ENCODE assay signal across 18 mouse cellular contexts in the genomic region with DNA sequence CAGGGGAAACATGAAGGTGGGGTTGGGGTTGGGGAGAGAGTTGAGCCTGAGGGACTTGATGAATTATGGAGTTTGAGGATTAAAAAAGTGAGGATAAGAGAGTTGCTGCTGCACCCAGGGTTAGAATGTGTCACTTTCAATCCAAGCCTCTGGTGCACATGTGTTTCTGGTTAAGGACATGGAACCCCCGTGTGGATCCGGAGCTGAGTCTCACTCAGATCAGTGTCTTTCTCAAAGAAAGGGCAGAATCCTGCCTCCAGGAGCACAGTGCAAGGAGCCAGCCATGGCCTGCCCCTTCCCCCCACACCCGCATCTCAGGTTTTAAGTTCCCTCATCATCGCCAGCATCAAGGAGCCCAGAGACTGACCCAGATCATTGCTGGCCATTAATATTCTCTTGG.
DNase-seq lines count a peak whose midpoint lies in the region; ATAC-seq lines count a peak whose summit lies in the region.
"Had no signal": no experiment of that assay in that cellular context is flagged by ENCODE, and none has a peak within 500 bp of the region (broad histone marks: within the 10 kb centered on the region; RNA-seq: fewer than 3 reads in every experiment).

No protein-coding gene starts in this region.

- 67% methylated on average over 4 of the region's 4 CpGs for WGBS in midbrain, embryonic 13.5 days
- 57% methylated on average over 4 of the region's 4 CpGs for WGBS in midbrain, embryonic 15.5 days
- 23% methylated on average over 4 of the region's 4 CpGs for WGBS in embryonic facial prominence, embryonic 13.5 days
- 63% methylated on average over 4 of the region's 4 CpGs for WGBS in hindbrain, embryonic 13.5 days
- WGBS in neural tube, embryonic 14.5 days: 55% methylated on average over 4 of the region's 4 CpGs

- H3K9me3 ChIP-seq in midbrain, embryonic 13.5 days: no peaks in the 10 kb centered on the region
- H3K9me3 ChIP-seq in midbrain, embryonic 15.5 days: no peaks in the 10 kb centered on the region
- H3K9me3 ChIP-seq in embryonic facial prominence, embryonic 13.5 days: no peaks in the 10 kb centered on the region
- H3K9me3 ChIP-seq in hindbrain, embryonic 13.5 days: no peaks in the 10 kb centered on the region
- no peaks in the 10 kb centered on the region for H3K9me3 ChIP-seq in neural tube, embryonic 14.5 days (ENCODE audit: control insufficient read depth, low read length)
- H3K9me3 ChIP-seq: G1E; heart, embryonic 15.5 days; limb, embryonic 12.5 days; stomach, embryonic 15.5 days had no signal

- peaks cover 29% of the 10 kb centered on the region for H3K4me1 ChIP-seq in midbrain, embryonic 13.5 days (replicated peaks)
- peaks cover 24% of the 10 kb centered on the region for H3K4me1 ChIP-seq in midbrain, embryonic 15.5 days
- H3K4me1 ChIP-seq in embryonic facial prominence, embryonic 13.5 days: peaks cover 27% of the 10 kb centered on the region
- peaks cover 54% of the 10 kb centered on the region for H3K4me1 ChIP-seq in hindbrain, embryonic 13.5 days (replicated peaks)
- peaks cover 29% of the 10 kb centered on the region for H3K4me1 ChIP-seq in neural tube, embryonic 14.5 days (ENCODE audit: control insufficient read depth, insufficient read depth, low read length)
- H3K4me1 ChIP-seq: heart, embryonic 15.5 days; stomach, embryonic 15.5 days had no signal

- H3K27ac ChIP-seq in midbrain, embryonic 13.5 days: peak overlapping the region; percentile 59; the same call in 1 of the 2 replicates
- no peak overlapping the region for H3K27ac ChIP-seq in midbrain, embryonic 15.5 days
- H3K27ac ChIP-seq in embryonic facial prominence, embryonic 13.5 days: 0 out of 2 replicates have a peak overlapping the region, but pooled peaks have one; percentile 7
- H3K27ac ChIP-seq in hindbrain, embryonic 13.5 days: peak overlapping the region; percentile 78
- H3K27ac ChIP-seq in neural tube, embryonic 14.5 days (ENCODE audit: low read depth, low read length): peak overlapping the region; percentile 66; the same call in 1 of the 2 replicates
- H3K27ac ChIP-seq: heart, embryonic 15.5 days; limb, embryonic 12.5 days; liver, embryonic 14.5 days; stomach, embryonic 15.5 days had no signal

- H3K36me3 ChIP-seq in midbrain, embryonic 13.5 days: no peaks in the 10 kb centered on the region
- H3K36me3 ChIP-seq in midbrain, embryonic 15.5 days (replicated peaks): no peaks in the 10 kb centered on the region
- no peaks in the 10 kb centered on the region for H3K36me3 ChIP-seq in embryonic facial prominence, embryonic 13.5 days
- H3K36me3 ChIP-seq in hindbrain, embryonic 13.5 days: no peaks in the 10 kb centered on the region
- H3K36me3 ChIP-seq in neural tube, embryonic 14.5 days (ENCODE audit: control insufficient read depth, insufficient read depth, low read length): no peaks in the 10 kb centered on the region; the same call in 1 of the 2 replicates
- H3K36me3 ChIP-seq: G1E; heart, embryonic 15.5 days; limb, embryonic 12.5 days; stomach, embryonic 15.5 days had no signal

- no peaks in the 10 kb centered on the region for H3K27me3 ChIP-seq in midbrain, embryonic 13.5 days
- H3K27me3 ChIP-seq in midbrain, embryonic 15.5 days (replicated peaks): no peaks in the 10 kb centered on the region
- no peaks in the 10 kb centered on the region for H3K27me3 ChIP-seq in embryonic facial prominence, embryonic 13.5 days
- no peaks in the 10 kb centered on the region for H3K27me3 ChIP-seq in hindbrain, embryonic 13.5 days
- no peaks in the 10 kb centered on the region for H3K27me3 ChIP-seq in neural tube, embryonic 14.5 days (ENCODE audit: control insufficient read depth, insufficient read depth, low read length)
- H3K27me3 ChIP-seq: heart, embryonic 15.5 days; limb, embryonic 12.5 days; stomach, embryonic 15.5 days had no signal

- H3K4me3 ChIP-seq in midbrain, embryonic 13.5 days (replicated peaks): no peak overlapping the region
- no peak overlapping the region for H3K4me3 ChIP-seq in midbrain, embryonic 15.5 days
- no peak overlapping the region for H3K4me3 ChIP-seq in embryonic facial prominence, embryonic 13.5 days
- H3K4me3 ChIP-seq in hindbrain, embryonic 13.5 days: no peak overlapping the region
- no peak overlapping the region for H3K4me3 ChIP-seq in neural tube, embryonic 14.5 days (ENCODE audit: low read depth, low read length)
- H3K4me3 ChIP-seq: heart, embryonic 15.5 days; limb, embryonic 12.5 days; stomach, embryonic 15.5 days had no signal

- ATAC-seq in midbrain, embryonic 13.5 days: no peak
- ATAC-seq in midbrain, embryonic 15.5 days (replicated peaks): no peak
- no peak for ATAC-seq in embryonic facial prominence, embryonic 13.5 days (ENCODE audit: insufficient number of reproducible peaks, insufficient read depth, low FRiP score, low TSS enrichment, low read depth)
- ATAC-seq in hindbrain, embryonic 13.5 days (ENCODE audit: low FRiP score): no peak
- no peak for ATAC-seq in neural tube, embryonic 14.5 days (ENCODE audit: low read depth)
- ATAC-seq: inflammation-experienced regulatory T-cells, adult 6 months; lung, postnatal 0 days had no signal

- H3K9ac ChIP-seq in midbrain, embryonic 13.5 days (replicated peaks): no peak overlapping the region
- no peak overlapping the region for H3K9ac ChIP-seq in midbrain, embryonic 15.5 days
- no peak overlapping the region for H3K9ac ChIP-seq in embryonic facial prominence, embryonic 13.5 days
- no peak overlapping the region for H3K9ac ChIP-seq in hindbrain, embryonic 13.5 days
- no peak overlapping the region for H3K9ac ChIP-seq in neural tube, embryonic 14.5 days (replicated peaks; ENCODE audit: low read depth, low read length)
- H3K9ac ChIP-seq: heart, embryonic 15.5 days; limb, embryonic 12.5 days; liver, embryonic 14.5 days; stomach, embryonic 15.5 days had no signal

- no peak overlapping the region for H3K4me2 ChIP-seq in midbrain, embryonic 13.5 days (replicated peaks)
- no peak overlapping the region for H3K4me2 ChIP-seq in midbrain, embryonic 15.5 days
- H3K4me2 ChIP-seq in embryonic facial prominence, embryonic 13.5 days: no peak overlapping the region
- H3K4me2 ChIP-seq in hindbrain, embryonic 13.5 days: no peak overlapping the region
- no peak overlapping the region for H3K4me2 ChIP-seq in neural tube, embryonic 14.5 days (ENCODE audit: low read depth, low read length)
- H3K4me2 ChIP-seq: heart, embryonic 15.5 days; limb, embryonic 12.5 days; stomach, embryonic 15.5 days had no signal

- DNase-seq in spleen, adult 18-20 months: no peak
- DNase-seq in right cerebral cortex, postnatal 36 days (ENCODE audit: low spot score in 2 of 2): no peak
- no peak for DNase-seq in c-Kit-positive CD71-positive TER-119-positive erythroid progenitor cells, embryonic 14.5 days (ENCODE audit: low spot score)
- DNase-seq: adrenal gland, adult 8-10 months; cerebellum, adult 2 months; gastrocnemius, postnatal 36 days had no signal
